Mouse (Mus musculus) cerebral cortex, adult 2 months (tissue): ENCODE data around the gene Samm50.

Experiments
- WGBS: fragments of 180-500 bp; shearing (Covaris S2); methylation state at CpG from one replicate; pipeline ENCODE4 v1.1.7; 2018; 5-methylcytosine and 5-hydroxymethylcytosine counted together

Samm50 gene

GRCm38 (mm10) chr15:84238991-84239401 is 47.0 kb downstream of the Samm50 start:
- 19% methylated on average over 16 of the region's 16 CpGs for WGBS

GRCm38 (mm10) chr15:84241520-84241919 is 49.5 kb downstream of the Samm50 start:
- 66% methylated on average over 7 of the region's 7 CpGs for WGBS

GRCm38 (mm10) chr15:84245104-84245503 is 53.1 kb downstream of the Samm50 start:
- 64% methylated on average over 7 of the region's 7 CpGs for WGBS

- 88% methylated on average over 6 of the region's 6 CpGs for WGBS
Observed at GRCm38 (mm10) chr15:84246195-84246594, 54.2 kb downstream of the Samm50 start.

- 92% methylated on average over 3 of the region's 3 CpGs for WGBS
Observed at GRCm38 (mm10) chr15:84247309-84247708, 55.3 kb downstream of the Samm50 start.

GRCm38 (mm10) chr15:84251227-84251626 is 59.2 kb downstream of the Samm50 start:
- WGBS: 50% methylated on average over 13 of the region's 13 CpGs

- WGBS: 96% methylated on average over 7 of the region's 7 CpGs
Observed at GRCm38 (mm10) chr15:84252645-84253044, 60.6 kb downstream of the Samm50 start.

- 50% methylated on average over 11 of the region's 11 CpGs for WGBS
Observed at GRCm38 (mm10) chr15:84253757-84254156, 61.7 kb downstream of the Samm50 start.

- 44% methylated on average over 8 of the region's 8 CpGs for WGBS
Observed at GRCm38 (mm10) chr15:84254387-84254786, 62.3 kb downstream of the Samm50 start.

- WGBS: 65% methylated on average over 12 of the region's 12 CpGs
Observed at GRCm38 (mm10) chr15:84256254-84256850, 64.3 kb downstream of the Samm50 start.

GRCm38 (mm10) chr15:84256864-84257263 is 64.8 kb downstream of the Samm50 start:
- WGBS: 89% methylated on average over 5 of the region's 5 CpGs

GRCm38 (mm10) chr15:84258602-84259355 is 66.7 kb downstream of the Samm50 start:
- 84% methylated on average over 9 of the region's 9 CpGs for WGBS

GRCm38 (mm10) chr15:84260123-84260822 is 68.2 kb downstream of the Samm50 start:
- 26% methylated on average over 22 of the region's 22 CpGs for WGBS

GRCm38 (mm10) chr15:84262630-84263029 is 70.6 kb downstream of the Samm50 start:
- 82% methylated on average over 6 of the region's 6 CpGs for WGBS

GRCm38 (mm10) chr15:84263573-84263972 is 71.5 kb downstream of the Samm50 start:
- WGBS: 84% methylated on average over 2 of the region's 2 CpGs

GRCm38 (mm10) chr15:84265141-84265540 is 73.1 kb downstream of the Samm50 start:
- 77% methylated on average over 11 of the region's 11 CpGs for WGBS

GRCm38 (mm10) chr15:84266290-84266689 is 74.2 kb downstream of the Samm50 start:
- 46% methylated on average over 4 of the region's 4 CpGs for WGBS
